Mouse (Mus musculus) Patski (cell line): Measurements from ENCODE around the gene Selenof. TPM values are rescaled to one million over a fixed set of nuclear protein-coding genes. Genes with fewer than 3 reads are reported as not detected.

Source experiments
- ATAC-seq: fragments of 100-300 bp; one replicate; pipeline ENCODE4 v1.8.0; 2021
- CTCF ChIA-PET: fragments of 350-600 bp; sonication (Branson Sonifier 250); formaldehyde crosslinking; loops from one replicate; lab custom pipeline; 2022; ENCODE audit warnings: inconsistent platforms; lab: Charles Lee
- POLR2A ChIA-PET: fragments of 350-600 bp; sonication (Branson Sonifier 250); formaldehyde crosslinking; loops from one replicate; lab custom pipeline; 2022; ENCODE audit warnings: antibody characterized with exemption, inconsistent platforms; lab: Charles Lee
- DNase-seq: peaks from one replicate; pipeline ENCODE4 v3.0.0-alpha.2; 2011; ENCODE audit warnings: low read depth, low spot score
- H3K27me3 ChIP-seq: fragments of 371-371 bp; one replicate; pipeline ENCODE4 v1.5.1; 2021
- CTCF ChIP-seq: fragments of 100-300 bp; IDR thresholded peaks from one replicate; pipeline ENCODE4 v1.5.1; 2021
- in situ Hi-C: fragments of 300-500 bp; cut with MboI; formaldehyde crosslinking; loops from 3 replicates; pipeline ENCODE4 v1.11.1; 2018; ENCODE audit warnings: low pct_unique_long_range_greater_than_20kb, mixed read lengths
- polyA plus RNA-seq: library from polyadenylated mRNA; unstranded; gene quantifications from one replicate; pipeline ENCODE4 v1.2.3, GENCODE M21; 2021

Selenof gene
- polyA plus RNA-seq, 1 experiment from 2014 or later: 873 TPM

DNA sequence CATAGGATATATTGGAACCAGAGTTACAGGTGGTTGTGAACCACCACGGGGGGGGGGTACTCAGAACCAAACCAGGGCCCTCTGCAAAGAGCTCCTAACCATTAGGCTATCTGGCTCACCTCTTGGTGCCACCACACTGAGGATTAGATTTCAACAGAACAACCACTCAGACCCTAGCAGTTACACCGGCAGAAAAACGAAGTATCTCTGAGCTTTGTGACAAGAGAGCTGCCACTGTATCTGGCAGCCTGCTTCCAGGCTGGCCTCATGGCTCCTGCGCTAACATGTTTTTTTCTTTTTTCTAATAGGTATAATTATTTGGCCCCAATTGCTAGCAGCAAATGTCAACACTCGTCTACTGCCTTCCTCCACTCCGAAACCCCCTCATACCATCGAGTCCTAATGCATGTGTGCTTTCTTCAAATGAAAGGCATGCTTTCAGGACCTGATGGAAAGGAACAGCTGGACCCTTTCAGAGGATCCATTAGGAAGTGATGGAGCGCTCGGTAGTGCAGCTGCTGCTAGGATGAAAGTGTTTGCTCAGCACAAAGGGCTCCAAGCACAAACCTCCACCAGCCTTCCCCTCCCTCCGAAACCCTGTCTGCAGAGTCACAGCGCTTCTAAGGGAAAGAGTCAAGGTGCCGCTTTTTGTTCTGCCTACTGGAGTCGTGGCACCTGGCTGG, 53.0 kb downstream of the Selenof start:
- no peak for TF ChIP-seq CTCF
- in situ Hi-C loops: no loop called here
- no peak for DNase-seq

DNA sequence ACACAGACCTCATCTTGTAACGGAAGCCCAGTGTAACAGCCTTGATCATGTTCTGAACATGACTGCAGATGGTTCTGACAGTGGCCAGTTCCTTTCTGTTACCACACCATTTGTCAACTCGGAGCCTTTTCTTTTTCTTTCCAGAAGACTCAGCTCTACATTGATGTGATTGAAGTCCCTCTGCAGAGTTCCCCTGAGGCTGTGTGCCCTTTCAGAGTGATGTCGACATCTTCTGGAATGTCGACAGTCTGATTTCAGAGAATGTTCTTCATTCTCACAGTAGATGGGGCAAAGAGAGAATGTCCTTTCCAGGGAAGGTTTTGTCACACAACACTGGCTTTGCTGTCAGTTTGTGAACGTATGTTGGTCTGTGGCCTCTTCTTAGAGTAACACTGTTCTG, 55.6 kb downstream of the Selenof start:
- H3K27me3 ChIP-seq: no peaks in the 10 kb centered on the region
- POLR2A ChIA-PET: no interaction called here
- DNase-seq (no peak), ATAC-seq (peak; percentile 47)
- in situ Hi-C loops: no loop called here
- no peak for TF ChIP-seq CTCF
- CTCF ChIA-PET: interaction anchor here (1.2 to 3.7 kb wide), 7 partner anchors 10 to 121 kb away, joined by 3 to 26 read pairs (median 5); no protein-coding TSS in a partner anchor

More for the DNA sequence above, 53.0 kb downstream of the Selenof start:
- no peaks in the 10 kb centered on the region for H3K27me3 ChIP-seq
- ChIA-PET POLR2A (interaction anchor here (0.6 kb wide), 1 partner anchor 24 kb away, joined by 4 read pairs; no protein-coding TSS in a partner anchor), CTCF (interaction anchor here (1.5 to 1.8 kb wide), 4 partner anchors 12 to 178 kb away, joined by 3 to 6 read pairs (median 4); no protein-coding TSS in a partner anchor)
- no peak for ATAC-seq

- TF ChIP-seq CTCF: no peak
- ChIA-PET POLR2A (interaction anchor here (0.6 to 1.2 kb wide), 2 partner anchors 16 to 178 kb away, joined by 4 read pairs; no protein-coding TSS in a partner anchor), CTCF (interaction anchor here (1.2 to 3.7 kb wide), 5 partner anchors 8 to 92 kb away, joined by 3 to 26 read pairs (median 8); partner anchors contain the start of gene Sh3glb1)
- DNase-seq: no peak
- in situ Hi-C loops: no loop called here
- no peak for ATAC-seq
- H3K27me3 ChIP-seq: no peaks in the 10 kb centered on the region
Observed at GRCm38 (mm10) chr3:144628005-144628914, 58.2 kb downstream of the Selenof start.

DNA sequence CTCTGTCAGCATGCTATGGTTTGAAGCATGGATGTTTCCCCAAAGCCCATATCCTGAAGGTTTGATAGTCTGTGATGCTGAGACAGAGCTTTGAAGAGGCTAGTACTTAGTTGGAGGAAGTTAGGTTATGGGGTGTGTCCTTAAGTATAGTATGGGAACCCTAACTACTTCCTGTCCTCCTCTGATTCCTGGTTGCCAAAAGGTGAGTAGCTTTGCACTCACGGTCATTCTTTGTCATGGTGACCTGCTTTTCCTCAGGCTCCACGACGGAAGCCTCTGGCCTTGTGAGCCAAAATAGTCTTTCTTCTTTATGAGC, 58.8 kb downstream of the Selenof start:
- DNase-seq (no peak), ATAC-seq (no peak)
- POLR2A ChIA-PET: interaction anchor here (1.2 kb wide), 1 partner anchor 15 kb away, joined by 4 read pairs; no protein-coding TSS in a partner anchor
- no peaks in the 10 kb centered on the region for H3K27me3 ChIP-seq
- TF ChIP-seq CTCF: no peak
- in situ Hi-C loops: no loop called here
- CTCF ChIA-PET: interaction anchor here (1.2 to 1.6 kb wide), 4 partner anchors 9 to 91 kb away, joined by 3 to 10 read pairs (median 6); partner anchors contain the start of gene Sh3glb1

- DNase-seq: no peak
- in situ Hi-C loops: no loop called here
- POLR2A ChIA-PET: no interaction called here
Observed at GRCm38 (mm10) chr3:144635236-144635635, 65.1 kb downstream of the Selenof start.

DNA sequence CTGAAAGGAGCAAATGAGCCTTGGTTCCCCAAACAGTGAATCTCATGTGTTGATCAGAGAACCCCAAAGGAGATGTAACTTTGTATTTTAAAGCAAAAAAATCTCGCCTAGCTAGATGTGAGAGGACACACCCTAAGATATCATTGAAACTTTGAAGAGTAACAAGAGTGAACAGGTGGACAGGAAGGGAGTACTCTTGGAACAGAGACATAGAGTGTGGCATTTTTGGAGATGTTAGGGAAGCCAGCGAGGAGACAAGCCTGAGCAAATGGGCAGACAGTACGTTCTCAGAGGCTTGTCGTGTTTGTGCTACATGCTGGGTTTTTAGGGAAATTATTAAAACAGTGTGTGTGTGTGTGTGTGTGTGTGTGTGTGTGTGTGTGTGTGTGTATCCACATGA, 68.0 kb downstream of the Selenof start:
- no peak for ATAC-seq
- in situ Hi-C loops: no loop called here
- no peak for DNase-seq
- POLR2A ChIA-PET: interaction anchor here (1.4 kb wide), 1 partner anchor 43 kb away, joined by 4 read pairs; no protein-coding TSS in a partner anchor
- no peaks in the 10 kb centered on the region for H3K27me3 ChIP-seq
- CTCF ChIA-PET: interaction anchor here (1.2 to 2.8 kb wide), 3 partner anchors 13 to 184 kb away, joined by 3 to 7 read pairs (median 3); no protein-coding TSS in a partner anchor
- no peak for TF ChIP-seq CTCF

More at GRCm38 (mm10) chr3:144635236-144635635, 65.1 kb downstream of the Selenof start:
- TF ChIP-seq CTCF: no peak
- no peaks in the 10 kb centered on the region for H3K27me3 ChIP-seq
- ATAC-seq: no peak
- CTCF ChIA-PET: interaction anchor here (1.0 to 1.6 kb wide), 2 partner anchors 12 to 18 kb away, joined by 3 to 9 read pairs; no protein-coding TSS in a partner anchor

- no peaks in the 10 kb centered on the region for H3K27me3 ChIP-seq
- TF ChIP-seq CTCF: no peak
- no peak for ATAC-seq
- ChIA-PET POLR2A (no interaction called here), CTCF (interaction anchor here (1.6 to 2.8 kb wide), 2 partner anchors 15 to 36 kb away, joined by 3 to 7 read pairs; no protein-coding TSS in a partner anchor)
- no peak for DNase-seq
- in situ Hi-C loops: no loop called here
Observed at GRCm38 (mm10) chr3:144639387-144639786, 69.3 kb downstream of the Selenof start.

DNA sequence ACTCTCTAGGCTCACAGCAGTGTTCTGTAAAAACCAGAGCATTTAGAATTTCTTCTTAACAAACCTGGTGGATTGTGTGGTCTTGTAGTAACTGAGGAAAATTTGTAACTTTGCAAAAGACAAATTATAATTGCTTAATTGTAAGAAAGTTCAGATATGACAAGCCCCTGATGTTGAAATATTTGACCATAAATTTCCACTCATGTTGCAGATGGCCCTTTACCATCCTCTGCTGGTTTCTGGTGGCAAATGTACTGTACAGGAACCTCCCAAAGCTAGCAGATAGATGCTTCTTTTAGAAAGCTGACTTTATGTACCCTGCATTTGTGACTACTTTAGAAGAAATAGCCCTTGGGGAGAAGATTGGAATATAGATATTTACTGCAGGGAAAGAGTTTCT, 69.9 kb downstream of the Selenof start:
- POLR2A ChIA-PET: no interaction called here
- H3K27me3 ChIP-seq: no peaks in the 10 kb centered on the region
- CTCF ChIA-PET: interaction anchor here (1.3 to 1.6 kb wide), 2 partner anchors 13 to 36 kb away, joined by 3 read pairs; no protein-coding TSS in a partner anchor
- no peak for TF ChIP-seq CTCF
- ATAC-seq: no peak
- in situ Hi-C loops: no loop called here
- no peak for DNase-seq

GRCm38 (mm10) chr3:144642141-144642540, 72.0 kb downstream of the Selenof start:
- DNase-seq (no peak), ATAC-seq (no peak)
- H3K27me3 ChIP-seq: no peaks in the 10 kb centered on the region
- in situ Hi-C loops: no loop called here
- ChIA-PET CTCF (interaction anchor here (1.0 to 2.6 kb wide), 4 partner anchors 9 to 24 kb away, joined by 4 to 7 read pairs (median 4); no protein-coding TSS in a partner anchor), POLR2A (no interaction called here)
- TF ChIP-seq CTCF: no peak
